Mouse (Mus musculus) kidney, adult 11 months (tissue): Measurements from ENCODE around the gene Sf3b3.

ENCODE experiments used
- DNase-seq: peaks from one replicate; pipeline ENCODE4 v3.0.0; 2022

Gene Sf3b3

GRCm38 (mm10) chr8:110847171-110847549, 573 bp upstream of the Sf3b3 start:
- DNase-seq: no peak

DNA sequence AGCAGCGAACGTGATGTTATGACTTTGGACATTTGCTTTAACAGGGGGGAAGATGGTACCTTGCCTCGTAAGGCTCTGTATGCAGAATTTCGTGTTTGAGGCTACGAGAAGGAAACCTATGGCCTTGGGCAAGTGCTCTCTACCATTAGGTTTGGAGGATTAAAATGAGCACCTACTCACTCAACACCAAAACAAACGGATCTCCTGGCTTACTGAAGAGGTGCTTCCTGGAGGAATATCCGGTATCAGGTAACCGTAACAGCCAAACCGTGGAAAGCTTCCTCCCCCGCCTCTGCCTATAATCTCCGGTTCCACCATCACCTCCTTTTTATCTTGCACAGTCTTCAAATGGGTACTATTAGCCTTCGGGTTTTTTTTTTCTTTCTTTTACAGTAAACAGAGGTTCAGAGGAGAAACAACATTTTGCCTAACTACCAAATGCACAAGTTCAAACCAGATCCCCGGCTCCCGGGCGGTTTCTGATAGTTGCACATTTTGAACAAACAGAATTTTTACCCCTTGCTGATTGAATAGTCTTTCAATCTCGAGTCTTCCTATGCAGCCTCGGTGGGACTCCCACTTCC, 674 bp downstream of the Sf3b3 start:
- no peak for DNase-seq

DNA sequence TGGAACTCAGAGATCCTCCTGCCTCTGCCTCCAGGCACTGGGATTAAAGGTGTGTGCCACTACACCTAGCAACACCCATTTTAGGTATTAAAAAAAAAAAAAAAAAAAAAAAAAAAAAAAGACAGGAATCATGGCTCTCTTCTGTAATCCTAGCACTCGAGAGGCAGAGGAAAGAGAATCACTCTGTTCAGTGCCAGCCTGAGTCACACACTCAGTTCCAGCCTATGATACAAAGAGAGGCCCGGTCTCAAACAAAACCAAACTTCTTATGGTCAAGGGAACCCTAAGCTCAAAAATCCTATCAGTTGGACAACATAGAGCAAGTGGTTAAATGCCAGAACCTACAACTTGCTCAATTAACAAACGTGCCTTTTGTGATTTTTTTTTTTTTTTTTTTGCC, 1.6 kb downstream of the Sf3b3 start:
- DNase-seq: no peak

- no peak for DNase-seq
Observed at GRCm38 (mm10) chr8:110843207-110843606, 3.4 kb downstream of the Sf3b3 start.

DNA sequence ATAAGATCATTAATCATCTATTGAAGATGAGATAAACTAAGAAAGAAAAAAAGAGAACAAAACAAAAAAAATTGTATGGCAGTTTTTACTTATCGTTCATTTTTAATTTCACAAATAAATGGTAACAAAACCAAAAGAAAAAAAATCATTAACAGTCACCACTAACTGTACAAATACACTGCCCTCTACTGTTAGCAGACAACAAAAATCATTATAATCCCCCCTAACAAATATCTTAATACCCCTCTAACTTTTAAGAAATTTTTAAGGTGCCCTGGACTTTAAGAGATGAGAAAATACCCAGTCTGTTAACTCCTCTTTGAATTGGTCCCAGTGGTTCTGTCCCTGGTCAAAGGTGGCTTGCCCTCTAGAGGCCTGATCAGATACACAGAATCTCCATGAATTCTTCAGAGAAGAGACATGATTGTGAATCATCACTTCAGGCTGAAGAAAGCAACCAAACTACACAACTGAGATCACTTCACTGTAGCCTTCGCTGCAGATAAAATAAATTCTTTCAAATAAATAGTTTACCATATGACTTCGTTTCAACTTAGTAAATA, 4.5 kb downstream of the Sf3b3 start:
- DNase-seq: no peak

- no peak for DNase-seq
Observed at GRCm38 (mm10) chr8:110831956-110832355, 14.6 kb downstream of the Sf3b3 start.

GRCm38 (mm10) chr8:110828511-110828910, 18.1 kb downstream of the Sf3b3 start:
- DNase-seq: no peak

DNA sequence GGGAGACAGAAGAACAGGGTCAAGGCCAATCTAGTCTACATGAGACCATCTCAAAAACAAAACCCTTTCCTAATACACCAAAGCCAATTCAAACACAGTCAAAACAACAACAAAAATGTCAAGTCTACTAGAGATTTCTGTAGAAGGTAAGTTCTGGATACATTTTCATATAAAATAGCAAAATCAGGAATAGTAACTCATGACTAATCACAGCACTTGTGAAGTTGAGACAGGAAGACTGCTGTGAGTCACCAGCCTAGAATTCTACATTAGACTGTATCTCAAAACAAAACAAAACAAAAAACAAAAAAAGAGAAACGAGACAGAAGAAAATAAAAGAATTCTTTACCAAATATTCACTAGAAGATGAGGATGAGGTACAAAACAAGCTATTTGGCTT, 21.7 kb downstream of the Sf3b3 start:
- no peak for DNase-seq

DNA sequence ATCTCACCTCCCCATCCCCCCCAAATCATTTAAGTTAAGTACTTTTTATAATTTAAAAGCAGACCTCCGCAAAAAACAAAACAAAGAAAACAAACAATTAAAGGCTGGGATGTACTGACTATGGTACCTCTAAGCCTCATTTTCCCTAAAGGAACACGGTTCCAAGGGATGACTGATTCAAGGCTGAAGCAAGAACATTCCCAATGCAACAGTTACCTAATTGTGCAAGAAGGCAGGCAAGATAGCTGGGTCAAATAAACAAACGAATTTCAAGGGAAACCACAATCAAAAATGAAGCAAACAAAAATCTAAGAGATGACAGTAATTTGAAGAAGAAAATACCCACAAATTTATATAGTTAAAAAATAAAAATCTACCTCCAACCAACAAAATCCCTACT, 24.6 kb downstream of the Sf3b3 start:
- DNase-seq: no peak

DNA sequence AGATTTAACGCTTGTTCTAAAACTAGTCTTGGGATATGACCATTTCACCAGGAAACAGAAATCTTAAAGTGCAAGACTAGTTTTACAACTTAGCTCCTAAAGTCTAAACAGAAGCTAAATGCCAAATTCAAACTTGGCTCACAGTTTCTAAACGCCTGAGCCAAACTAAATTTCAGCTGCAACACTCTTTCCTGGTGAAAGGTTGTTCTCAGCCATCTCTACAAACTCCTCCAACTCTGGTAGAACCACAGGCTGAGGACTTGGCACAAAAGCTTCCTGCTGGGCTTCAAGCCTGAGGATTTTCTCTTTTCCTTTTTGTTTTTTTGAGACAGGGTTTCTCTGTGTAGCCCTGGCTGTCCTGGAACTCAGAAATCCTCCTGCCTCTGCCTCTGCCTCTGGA, 26.3 kb downstream of the Sf3b3 start:
- DNase-seq: no peak

- no peak for DNase-seq
Observed at GRCm38 (mm10) chr8:110818593-110818992, 28.0 kb downstream of the Sf3b3 start.

GRCm38 (mm10) chr8:110816990-110817389, 29.6 kb downstream of the Sf3b3 start:
- no peak for DNase-seq

DNA sequence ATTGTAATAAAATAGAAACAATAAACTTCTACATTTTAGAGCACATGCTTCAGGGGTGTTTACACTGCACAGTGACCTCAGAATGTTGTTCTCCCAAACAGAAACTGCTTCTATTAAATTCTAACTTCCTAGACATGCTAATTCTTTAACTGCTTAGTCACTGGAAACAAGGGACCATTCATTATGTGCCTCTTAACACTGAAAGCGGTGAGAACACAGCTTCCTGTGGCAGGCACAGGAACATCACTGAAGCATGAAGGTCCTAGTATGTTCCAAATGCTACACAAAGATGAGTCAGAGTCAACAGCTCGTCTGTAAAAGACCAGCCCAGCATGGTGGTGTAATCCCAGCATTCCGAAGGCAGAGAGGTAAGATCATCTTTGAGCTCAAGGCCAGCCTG, 31.3 kb downstream of the Sf3b3 start:
- no peak for DNase-seq

- no peak for DNase-seq
Observed at GRCm38 (mm10) chr8:110813081-110813812, 33.3 kb downstream of the Sf3b3 start.

DNA sequence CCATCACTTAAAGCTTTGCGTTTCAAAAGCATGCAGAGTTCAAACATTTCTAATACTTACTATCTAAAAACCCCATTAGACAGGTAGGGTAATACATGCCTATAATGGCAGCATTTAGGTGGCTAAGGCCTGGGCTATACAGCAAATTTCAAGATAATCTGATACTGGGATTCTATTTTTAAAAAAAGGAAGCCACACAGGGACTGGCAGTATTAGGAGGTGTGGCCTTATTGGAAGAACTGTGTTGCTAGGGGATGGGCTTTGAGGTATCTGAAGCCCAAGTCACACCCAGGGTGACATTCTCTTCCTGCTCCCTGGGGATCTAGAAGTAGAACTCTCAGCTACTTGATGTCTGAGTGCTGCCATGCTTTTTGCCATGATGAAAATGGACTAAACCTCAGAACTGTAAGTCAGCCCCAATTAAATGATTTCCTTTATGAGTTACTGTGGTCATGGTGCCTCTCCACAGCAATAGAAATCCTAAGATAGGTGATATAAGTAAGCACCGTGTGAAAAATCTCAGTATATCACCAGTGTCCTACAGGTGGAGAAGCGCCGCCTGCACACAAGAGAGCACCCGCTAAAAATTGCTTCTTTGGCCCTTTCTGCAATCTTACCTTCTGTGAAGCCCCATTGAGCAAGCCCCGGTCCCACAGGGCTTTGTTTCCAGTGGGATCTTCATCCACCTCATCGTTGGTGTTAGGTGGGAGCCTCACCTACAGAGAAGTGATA, 34.1 kb downstream of the Sf3b3 start:
- no peak for DNase-seq

DNA sequence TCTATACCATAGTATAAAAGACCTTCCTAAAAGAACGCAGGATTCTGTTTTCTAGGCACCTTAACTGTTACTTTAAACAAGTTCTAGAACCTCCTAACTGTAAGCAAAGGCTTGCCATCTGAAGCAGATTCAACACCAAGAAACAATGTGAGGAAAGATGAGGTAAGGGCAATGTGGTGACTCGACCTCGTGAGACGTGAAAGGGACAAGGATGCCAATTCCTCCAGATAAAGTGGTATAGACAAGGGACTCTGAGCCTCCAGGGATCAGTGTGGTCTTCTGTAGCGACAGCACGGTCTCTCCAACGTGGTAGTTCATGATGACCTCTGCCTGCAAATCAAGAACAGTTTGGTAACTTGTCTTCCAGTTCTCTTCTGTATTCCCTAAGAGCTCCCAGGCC, 34.8 kb downstream of the Sf3b3 start:
- DNase-seq: no peak

GRCm38 (mm10) chr8:110811116-110811515, 35.5 kb downstream of the Sf3b3 start:
- no peak for DNase-seq

DNA sequence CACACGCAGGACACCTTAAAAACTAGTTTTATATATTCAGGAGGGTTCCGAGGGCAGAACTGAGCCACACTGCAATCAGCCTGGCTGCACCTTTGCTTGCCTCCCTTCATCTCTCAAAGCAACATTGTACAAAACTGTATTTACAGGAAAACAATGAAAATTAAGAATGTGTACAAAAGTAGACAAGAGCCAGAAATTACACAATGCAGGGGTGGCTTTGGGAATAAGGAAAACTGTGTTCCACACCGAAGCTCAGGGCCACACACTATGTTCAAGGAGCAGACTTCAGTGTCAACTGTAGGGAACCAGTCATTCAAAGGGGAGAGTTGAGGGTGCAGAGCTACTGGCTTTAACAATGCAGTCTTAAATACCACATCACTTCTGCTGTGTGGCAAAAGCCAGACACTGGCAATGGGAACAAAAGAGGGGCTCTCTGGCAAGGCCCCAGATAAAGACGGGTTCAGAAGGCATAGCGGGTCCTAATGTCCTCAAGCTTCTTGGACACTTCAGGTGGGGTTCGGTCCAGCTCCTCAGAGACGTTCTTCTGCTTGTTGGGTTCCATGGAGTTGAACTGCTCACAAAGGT, 36.0 kb downstream of the Sf3b3 start:
- no peak for DNase-seq

- DNase-seq: peak; percentile 44
Observed at GRCm38 (mm10) chr8:110809831-110810230, 36.8 kb downstream of the Sf3b3 start.

- DNase-seq: peak; percentile 51
Observed at GRCm38 (mm10) chr8:110808495-110809472, 37.8 kb downstream of the Sf3b3 start.

GRCm38 (mm10) chr8:110806146-110806545, 40.4 kb downstream of the Sf3b3 start:
- DNase-seq: no peak

- DNase-seq: no peak
Observed at GRCm38 (mm10) chr8:110805669-110806068, 40.9 kb downstream of the Sf3b3 start, which contains the start of gene Il34. Gene Il34 (minus strand): TSS chr8:110805924.
